Mouse (Mus musculus): ENCODE measurements around the gene Ust. TPM values are rescaled to one million over a fixed set of nuclear protein-coding genes. Genes with fewer than 3 reads are reported as not detected.

Ust gene
- polyA plus RNA-seq, 1 experiment from 2014 or later: 8.5 TPM

GRCm38 (mm10) chr10:8498951-8499891 lies 19.4 kb downstream of the Ust start:
- ATAC-seq (ENCODE audit: insufficient number of reproducible peaks, insufficient read depth, low FRiP score, low TSS enrichment, low read depth): no peak

GRCm38 (mm10) chr10:8495543-8496141 lies 23.0 kb downstream of the Ust start:
- H3K4me2 ChIP-seq: no peak overlapping the region
- WGBS: 34% methylated on average over 5 of the region's 5 CpGs
- peaks cover 10% of the 10 kb centered on the region for H3K4me1 ChIP-seq
- no peak overlapping the region for H3K9ac ChIP-seq
- no peak overlapping the region for H3K4me3 ChIP-seq
- no peak for ATAC-seq (ENCODE audit: insufficient number of reproducible peaks, insufficient read depth, low FRiP score, low TSS enrichment, low read depth)
- no peak overlapping the region for H3K27ac ChIP-seq
- H3K9me3 ChIP-seq: no peaks in the 10 kb centered on the region
- no peaks in the 10 kb centered on the region for H3K36me3 ChIP-seq
- H3K27me3 ChIP-seq: no peaks in the 10 kb centered on the region

More at GRCm38 (mm10) chr10:8498951-8499891, 19.4 kb downstream of the Ust start:
- H3K4me3 ChIP-seq: no peak overlapping the region
- H3K27ac ChIP-seq: no peak overlapping the region
- H3K9me3 ChIP-seq: no peaks in the 10 kb centered on the region
- no peak overlapping the region for H3K9ac ChIP-seq
- WGBS: 68% methylated on average over 13 of the region's 13 CpGs
- no peak overlapping the region for H3K4me2 ChIP-seq
- no peaks in the 10 kb centered on the region for H3K36me3 ChIP-seq
- H3K27me3 ChIP-seq: no peaks in the 10 kb centered on the region
- peaks cover 10% of the 10 kb centered on the region for H3K4me1 ChIP-seq

- H3K27ac ChIP-seq: no peak overlapping the region
- H3K4me2 ChIP-seq: no peak overlapping the region
- H3K9ac ChIP-seq: no peak overlapping the region
- peaks cover 16% of the 10 kb centered on the region for H3K4me1 ChIP-seq
- H3K36me3 ChIP-seq: no peaks in the 10 kb centered on the region
- ATAC-seq (ENCODE audit: insufficient number of reproducible peaks, insufficient read depth, low FRiP score, low TSS enrichment, low read depth): no peak
- no peaks in the 10 kb centered on the region for H3K9me3 ChIP-seq
- WGBS: 90% methylated on average over 1 of the region's 1 CpGs
- H3K4me3 ChIP-seq: no peak overlapping the region
- H3K27me3 ChIP-seq: no peaks in the 10 kb centered on the region
These were observed 26.6 kb downstream of the Ust start for GRCm38 (mm10) chr10:8491909-8492591.

DNA sequence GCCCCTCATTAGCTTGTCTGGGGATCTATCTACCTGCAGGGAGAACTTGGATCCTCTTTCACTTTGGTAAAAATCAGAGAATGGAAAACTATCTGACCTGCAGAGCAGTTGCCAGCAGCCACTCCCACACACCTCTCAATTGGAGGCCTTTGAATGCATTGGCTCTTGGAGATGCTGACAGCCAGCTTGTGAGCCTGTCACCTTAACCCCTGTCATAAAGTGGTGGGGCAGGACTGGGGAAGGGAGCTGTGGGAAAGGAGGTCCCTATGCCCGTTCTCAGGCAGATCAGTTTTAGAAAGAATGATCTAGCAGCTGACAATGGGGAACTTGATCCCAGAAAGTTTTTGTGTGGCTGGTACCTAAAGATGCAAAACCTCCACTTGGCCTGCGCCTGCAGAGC lies 31.2 kb downstream of the Ust start:
- Histone ChIP-seq H3K4me1 (0 out of 2 replicates have a peak, but pooled peaks cover 6% of the 10 kb centered on the region), H3K9ac (no peak overlapping the region), H3K4me3 (no peak overlapping the region), H3K4me2 (no peak overlapping the region), H3K27ac (no peak overlapping the region), H3K36me3 (no peaks in the 10 kb centered on the region), H3K9me3 (no peaks in the 10 kb centered on the region), H3K27me3 (no peaks in the 10 kb centered on the region)
- 59% methylated on average over 2 of the region's 2 CpGs for WGBS
- no peak for ATAC-seq (ENCODE audit: insufficient number of reproducible peaks, insufficient read depth, low FRiP score, low TSS enrichment, low read depth)

GRCm38 (mm10) chr10:8484487-8484886 lies 34.1 kb downstream of the Ust start:
- H3K27me3 ChIP-seq: no peaks in the 10 kb centered on the region
- no peak for ATAC-seq (ENCODE audit: insufficient number of reproducible peaks, insufficient read depth, low FRiP score, low TSS enrichment, low read depth)
- H3K4me3 ChIP-seq: no peak overlapping the region
- 0 out of 2 replicates have a peak, but pooled peaks cover 5% of the 10 kb centered on the region for H3K4me1 ChIP-seq
- H3K4me2 ChIP-seq: no peak overlapping the region
- no peak overlapping the region for H3K27ac ChIP-seq
- no peak overlapping the region for H3K9ac ChIP-seq
- WGBS: 84% methylated on average over 4 of the region's 4 CpGs
- H3K36me3 ChIP-seq: no peaks in the 10 kb centered on the region
- no peaks in the 10 kb centered on the region for H3K9me3 ChIP-seq

DNA sequence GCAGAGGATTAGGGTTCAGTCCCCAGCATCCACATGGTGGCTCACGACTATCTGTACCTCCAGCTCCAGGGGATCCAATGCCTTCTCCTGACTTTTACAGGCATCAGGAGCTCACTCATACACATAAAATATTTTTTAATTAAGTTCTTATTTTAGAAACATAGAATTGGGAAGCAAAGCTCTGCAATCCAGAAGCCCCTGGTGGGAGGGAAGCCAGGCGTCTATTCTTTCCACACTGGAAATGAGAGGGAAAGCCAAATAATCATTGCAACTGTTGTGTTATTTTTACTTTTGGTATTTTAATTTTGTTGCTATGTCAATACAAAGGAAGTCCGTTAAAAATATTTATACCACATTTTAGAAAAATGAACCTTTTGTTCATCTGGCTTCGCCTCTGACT lies 35.8 kb downstream of the Ust start:
- Histone ChIP-seq H3K4me1 (no peaks in the 10 kb centered on the region), H3K9ac (no peak overlapping the region), H3K27me3 (no peaks in the 10 kb centered on the region), H3K36me3 (no peaks in the 10 kb centered on the region), H3K4me2 (no peak overlapping the region), H3K27ac (no peak overlapping the region), H3K4me3 (no peak overlapping the region), H3K9me3 (no peaks in the 10 kb centered on the region)
- ATAC-seq (ENCODE audit: insufficient number of reproducible peaks, insufficient read depth, low FRiP score, low TSS enrichment, low read depth): no peak
- 84% methylated on average over 4 of the region's 4 CpGs for WGBS

DNA sequence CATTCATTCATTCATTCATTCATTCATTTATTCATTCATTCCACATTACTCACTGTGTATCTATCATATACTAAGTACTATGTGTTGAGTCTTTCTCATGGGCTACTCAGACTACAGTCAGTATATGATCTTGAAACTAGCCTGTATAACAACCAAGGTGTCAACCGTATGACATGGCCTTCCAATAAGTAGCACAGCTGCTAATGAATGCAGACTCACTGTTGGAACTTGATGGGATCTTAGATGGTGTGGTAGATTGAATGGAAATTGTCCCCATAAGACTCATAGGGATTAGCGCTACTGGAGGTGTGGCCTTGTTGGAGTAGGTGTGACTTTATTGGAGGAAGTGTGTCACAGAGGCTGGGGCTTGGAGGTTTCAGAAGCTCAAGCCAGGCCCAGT lies 38.8 kb downstream of the Ust start:
- H3K27ac ChIP-seq: no peak overlapping the region
- no peaks in the 10 kb centered on the region for H3K4me1 ChIP-seq
- no peak overlapping the region for H3K9ac ChIP-seq
- no peaks in the 10 kb centered on the region for H3K27me3 ChIP-seq
- H3K9me3 ChIP-seq: no peaks in the 10 kb centered on the region
- no peak overlapping the region for H3K4me3 ChIP-seq
- H3K4me2 ChIP-seq: no peak overlapping the region
- no peak for ATAC-seq (ENCODE audit: insufficient number of reproducible peaks, insufficient read depth, low FRiP score, low TSS enrichment, low read depth)
- H3K36me3 ChIP-seq: no peaks in the 10 kb centered on the region
- 94% methylated on average over 2 of the region's 2 CpGs for WGBS

- H3K4me1 ChIP-seq: no peaks in the 10 kb centered on the region
- no peak overlapping the region for H3K4me3 ChIP-seq
- H3K9me3 ChIP-seq: no peaks in the 10 kb centered on the region
- no peak for ATAC-seq (ENCODE audit: insufficient number of reproducible peaks, insufficient read depth, low FRiP score, low TSS enrichment, low read depth)
- no peaks in the 10 kb centered on the region for H3K27me3 ChIP-seq
- H3K4me2 ChIP-seq: no peak overlapping the region
- H3K27ac ChIP-seq: no peak overlapping the region
- 90% methylated on average over 8 of the region's 8 CpGs for WGBS
- no peaks in the 10 kb centered on the region for H3K36me3 ChIP-seq
- no peak overlapping the region for H3K9ac ChIP-seq
These were observed 40.7 kb downstream of the Ust start for GRCm38 (mm10) chr10:8477936-8478335.

GRCm38 (mm10) chr10:8471995-8472394 lies 46.6 kb downstream of the Ust start:
- no peak for ATAC-seq (ENCODE audit: insufficient number of reproducible peaks, insufficient read depth, low FRiP score, low TSS enrichment, low read depth)
- H3K36me3 ChIP-seq: no peaks in the 10 kb centered on the region
- 62% methylated on average over 12 of the region's 12 CpGs for WGBS
- no peak overlapping the region for H3K4me2 ChIP-seq
- H3K9ac ChIP-seq: no peak overlapping the region
- no peaks in the 10 kb centered on the region for H3K9me3 ChIP-seq
- no peak overlapping the region for H3K4me3 ChIP-seq
- H3K27ac ChIP-seq: no peak overlapping the region
- no peaks in the 10 kb centered on the region for H3K27me3 ChIP-seq
- H3K4me1 ChIP-seq: peaks cover 20% of the 10 kb centered on the region

DNA sequence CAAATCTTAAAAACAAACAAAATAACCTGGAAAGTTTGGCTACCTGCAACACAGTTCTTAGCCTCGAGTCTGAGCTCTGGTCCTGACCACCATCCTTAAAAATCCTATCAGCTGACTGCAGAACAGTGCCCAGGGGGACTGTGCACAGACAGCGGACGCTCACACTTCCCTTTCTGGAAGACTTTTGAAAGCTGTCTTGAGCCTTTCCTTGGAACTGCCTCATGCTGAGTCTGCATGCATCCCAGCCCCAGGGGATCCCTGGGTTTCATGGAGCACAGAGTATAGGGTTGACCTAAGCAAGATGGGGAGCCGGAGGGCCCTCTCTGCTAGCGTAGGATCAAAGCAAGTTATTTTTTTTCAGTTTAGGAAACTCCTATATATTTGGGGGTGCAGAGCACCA lies 47.6 kb downstream of the Ust start:
- Histone ChIP-seq H3K27ac (no peak overlapping the region), H3K36me3 (no peaks in the 10 kb centered on the region), H3K4me1 (peaks cover 25% of the 10 kb centered on the region), H3K4me3 (no peak overlapping the region), H3K4me2 (no peak overlapping the region), H3K9me3 (no peaks in the 10 kb centered on the region), H3K9ac (no peak overlapping the region), H3K27me3 (no peaks in the 10 kb centered on the region)
- ATAC-seq (ENCODE audit: insufficient number of reproducible peaks, insufficient read depth, low FRiP score, low TSS enrichment, low read depth): no peak
- 25% methylated on average over 5 of the region's 5 CpGs for WGBS

GRCm38 (mm10) chr10:8469516-8469915 lies 49.1 kb downstream of the Ust start:
- no peaks in the 10 kb centered on the region for H3K36me3 ChIP-seq
- H3K4me1 ChIP-seq: peaks cover 27% of the 10 kb centered on the region
- H3K4me3 ChIP-seq: no peak overlapping the region
- no peak overlapping the region for H3K27ac ChIP-seq
- no peak for ATAC-seq (ENCODE audit: insufficient number of reproducible peaks, insufficient read depth, low FRiP score, low TSS enrichment, low read depth)
- H3K27me3 ChIP-seq: no peaks in the 10 kb centered on the region
- WGBS: 28% methylated on average over 3 of the region's 3 CpGs
- no peaks in the 10 kb centered on the region for H3K9me3 ChIP-seq
- no peak overlapping the region for H3K4me2 ChIP-seq
- H3K9ac ChIP-seq: no peak overlapping the region
